Mouse (Mus musculus) embryonic facial prominence, embryonic 14.5 days (tissue): ENCODE measurements around the gene D030056L22Rik. TPM values are rescaled to one million over a fixed set of nuclear protein-coding genes. Genes with fewer than 3 reads are reported as not detected.
A peak's percentile ranks its signal among the peaks of the same experiment; 100 is the strongest.
"Not testable (repeated sequence)": the region's sequence is repeated elsewhere in the genome, so short reads cannot be mapped to it uniquely, and the experiment has no call there.

Experiments
- ATAC-seq: fragments of 200-750 bp; cut with Nextera tagmentation; 2 replicates; pipeline ENCODE4 v1.8.0; 2017; ENCODE audit warnings: low read depth, moderate number of reproducible peaks, moderate TSS enrichment
- DNase-seq: peaks from one replicate; pipeline ENCODE4 v3.0.0-alpha.2; 2015; ENCODE audit warnings: low spot score
- H3K27ac ChIP-seq: fragments of 300-500 bp; sonication (generic); replicated peaks from 2 replicates; pipeline ENCODE4 v1.5.1; 2014; ENCODE audit warnings: low read depth, mild to moderate bottlenecking, low read length, moderate library complexity
- H3K27me3 ChIP-seq: fragments of 300-500 bp; sonication (generic); replicated peaks from 2 replicates; pipeline ENCODE4 v1.6.1; 2014; ENCODE audit warnings: low read length; ENCODE audit not compliant: control insufficient read depth, insufficient read depth
- H3K36me3 ChIP-seq: fragments of 300-500 bp; sonication (generic); 2 replicates; pipeline ENCODE4 v1.6.1; 2014; ENCODE audit warnings: low read length, mixed read lengths; ENCODE audit not compliant: control insufficient read depth, insufficient read depth
- H3K4me1 ChIP-seq: fragments of 300-500 bp; sonication (generic); 2 replicates; pipeline ENCODE4 v1.6.1; 2014; ENCODE audit warnings: antibody characterized with exemption, low read length; ENCODE audit not compliant: control insufficient read depth, insufficient read depth
- H3K4me2 ChIP-seq: fragments of 300-500 bp; sonication (generic); 2 replicates; pipeline ENCODE4 v1.6.1; 2014; ENCODE audit warnings: low read depth, mild to moderate bottlenecking, low read length, moderate library complexity, mixed read lengths
- H3K4me3 ChIP-seq: fragments of 300-500 bp; sonication (generic); 2 replicates; pipeline ENCODE4 v1.5.1; 2014; ENCODE audit warnings: low read depth, mild to moderate bottlenecking, low read length
- H3K9ac ChIP-seq: fragments of 300-500 bp; sonication (generic); 2 replicates; pipeline ENCODE4 v1.6.1; 2014; ENCODE audit warnings: low read depth, mild to moderate bottlenecking, low read length, moderate library complexity, mixed read lengths
- H3K9me3 ChIP-seq: fragments of 300-500 bp; sonication (generic); 2 replicates; pipeline ENCODE4 v1.6.1; 2016; ENCODE audit warnings: low read length; ENCODE audit not compliant: control insufficient read depth
- WGBS: fragments of 180-500 bp; shearing (Covaris S2); extraction: QIAGEN DNeasy Blood & Tissue Kit; methylation state at CpG from one replicate; pipeline ENCODE4 v1.1.7; 2014; 5-methylcytosine and 5-hydroxymethylcytosine counted together
- polyA plus RNA-seq: library from polyadenylated mRNA; unstranded; fragments of >200 nt; fragmentation: Nextera tagmentation; extraction: Ambion mirVana; gene quantifications from 2 replicates; pipeline ENCODE4 v1.2.1, GENCODE M21; 2014

The D030056L22Rik gene
- polyA plus RNA-seq, 1 experiment from 2014 or later: 29.0 TPM

GRCm38 (mm10) chr19:18713357-18713756 lies 364 bp downstream of the D030056L22Rik start:
- not testable (repeated sequence) for H3K4me1 ChIP-seq, H3K9me3 ChIP-seq, H3K27me3 ChIP-seq, H3K36me3 ChIP-seq
- peak; percentile 60 for ATAC-seq
- Histone ChIP-seq H3K9ac (peak overlapping the region; percentile 89), H3K4me2 (peak overlapping the region; percentile 89), H3K27ac (peak overlapping the region; percentile 94), H3K4me3 (peak overlapping the region; percentile 88)
- DNase-seq: peak; percentile 23
- WGBS: 0% methylated on average over 9 of the region's 46 CpGs

DNA sequence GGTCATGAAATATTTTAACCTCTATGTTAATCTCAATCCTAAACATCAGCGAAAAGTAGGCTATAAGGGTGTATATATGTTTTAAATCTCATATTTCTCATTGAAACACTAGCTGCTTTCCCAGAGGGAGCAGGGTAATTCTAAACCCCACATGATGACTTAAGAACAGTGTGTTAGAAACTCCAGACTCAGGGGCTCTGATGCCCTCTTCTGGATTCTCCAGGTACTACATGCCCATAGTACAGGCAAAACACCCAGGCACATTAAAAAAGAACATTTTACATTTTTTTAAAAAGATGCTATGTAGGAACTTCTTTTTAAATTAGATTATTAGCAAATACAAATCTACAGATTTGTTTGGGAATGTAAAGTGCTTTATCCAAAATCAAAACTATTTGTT lies 3.4 kb downstream of the D030056L22Rik start:
- H3K4me2 ChIP-seq: no peak overlapping the region
- ATAC-seq (no peak), DNase-seq (peak; percentile 83)
- no peak overlapping the region for H3K27ac ChIP-seq
- peaks cover 19% of the 10 kb centered on the region; the same call in 1 of the 2 replicates for H3K36me3 ChIP-seq
- H3K4me3 ChIP-seq: no peak overlapping the region
- peaks cover 9% of the 10 kb centered on the region for H3K4me1 ChIP-seq
- H3K27me3 ChIP-seq: no peaks in the 10 kb centered on the region
- no peaks in the 10 kb centered on the region for H3K9me3 ChIP-seq
- no peak overlapping the region for H3K9ac ChIP-seq
- 11% methylated on average over 1 of the region's 1 CpGs for WGBS

- no peaks in the 10 kb centered on the region for H3K9me3 ChIP-seq
- no peak overlapping the region for H3K4me2 ChIP-seq
- H3K27me3 ChIP-seq: no peaks in the 10 kb centered on the region
- ATAC-seq: no peak
- no peak overlapping the region for H3K9ac ChIP-seq
- no peak for DNase-seq
- WGBS: 87% methylated on average over 3 of the region's 3 CpGs
- peaks cover 19% of the 10 kb centered on the region; the same call in 1 of the 2 replicates for H3K36me3 ChIP-seq
- H3K4me3 ChIP-seq: no peak overlapping the region
- H3K4me1 ChIP-seq: no peaks in the 10 kb centered on the region
- no peak overlapping the region for H3K27ac ChIP-seq
These were observed 7.3 kb downstream of the D030056L22Rik start for GRCm38 (mm10) chr19:18720337-18720736.

- H3K36me3 ChIP-seq: no peaks in the 10 kb centered on the region
- 83% methylated on average over 2 of the region's 2 CpGs for WGBS
- H3K4me1 ChIP-seq: no peaks in the 10 kb centered on the region
- DNase-seq (no peak), ATAC-seq (no peak)
- H3K27me3 ChIP-seq: no peaks in the 10 kb centered on the region
- H3K9ac ChIP-seq: no peak overlapping the region
- H3K9me3 ChIP-seq: no peaks in the 10 kb centered on the region
- no peak overlapping the region for H3K4me2 ChIP-seq
- no peak overlapping the region for H3K4me3 ChIP-seq
- no peak overlapping the region for H3K27ac ChIP-seq
These were observed 12.2 kb downstream of the D030056L22Rik start for GRCm38 (mm10) chr19:18725186-18725585.

- Histone ChIP-seq H3K27me3 (no peaks in the 10 kb centered on the region), H3K27ac (no peak overlapping the region), H3K4me1 (no peaks in the 10 kb centered on the region), H3K36me3 (no peaks in the 10 kb centered on the region), H3K9ac (no peak overlapping the region), H3K9me3 (no peaks in the 10 kb centered on the region), H3K4me3 (no peak overlapping the region), H3K4me2 (no peak overlapping the region)
- no peak for DNase-seq
- WGBS: 80% methylated on average over 7 of the region's 7 CpGs
- no peak for ATAC-seq
These were observed 17.3 kb downstream of the D030056L22Rik start for GRCm38 (mm10) chr19:18730255-18730654.

- 37% methylated on average over 7 of the region's 7 CpGs for WGBS
- Histone ChIP-seq H3K36me3 (no peaks in the 10 kb centered on the region), H3K4me3 (no peak overlapping the region), H3K4me1 (no peaks in the 10 kb centered on the region), H3K4me2 (no peak overlapping the region), H3K27ac (no peak overlapping the region), H3K9ac (no peak overlapping the region), H3K27me3 (no peaks in the 10 kb centered on the region), H3K9me3 (no peaks in the 10 kb centered on the region)
- ATAC-seq (no peak), DNase-seq (no peak)
These were observed 18.1 kb downstream of the D030056L22Rik start for GRCm38 (mm10) chr19:18731077-18731476.

- Histone ChIP-seq H3K9me3 (no peaks in the 10 kb centered on the region), H3K4me2 (no peak overlapping the region), H3K4me3 (no peak overlapping the region), H3K9ac (no peak overlapping the region), H3K27me3 (no peaks in the 10 kb centered on the region), H3K27ac (no peak overlapping the region), H3K4me1 (no peaks in the 10 kb centered on the region), H3K36me3 (no peaks in the 10 kb centered on the region)
- ATAC-seq (no peak), DNase-seq (no peak)
- WGBS: 92% methylated on average over 4 of the region's 4 CpGs
These were observed 22.9 kb downstream of the D030056L22Rik start for GRCm38 (mm10) chr19:18735901-18736300.

GRCm38 (mm10) chr19:18739146-18739545 lies 26.2 kb downstream of the D030056L22Rik start:
- H3K36me3 ChIP-seq: no peaks in the 10 kb centered on the region
- H3K9me3 ChIP-seq: no peaks in the 10 kb centered on the region
- no peaks in the 10 kb centered on the region for H3K27me3 ChIP-seq
- H3K27ac ChIP-seq: no peak overlapping the region
- DNase-seq (no peak), ATAC-seq (no peak)
- H3K4me2 ChIP-seq: no peak overlapping the region
- WGBS: 87% methylated on average over 7 of the region's 7 CpGs
- no peak overlapping the region for H3K4me3 ChIP-seq
- no peaks in the 10 kb centered on the region for H3K4me1 ChIP-seq
- H3K9ac ChIP-seq: no peak overlapping the region

DNA sequence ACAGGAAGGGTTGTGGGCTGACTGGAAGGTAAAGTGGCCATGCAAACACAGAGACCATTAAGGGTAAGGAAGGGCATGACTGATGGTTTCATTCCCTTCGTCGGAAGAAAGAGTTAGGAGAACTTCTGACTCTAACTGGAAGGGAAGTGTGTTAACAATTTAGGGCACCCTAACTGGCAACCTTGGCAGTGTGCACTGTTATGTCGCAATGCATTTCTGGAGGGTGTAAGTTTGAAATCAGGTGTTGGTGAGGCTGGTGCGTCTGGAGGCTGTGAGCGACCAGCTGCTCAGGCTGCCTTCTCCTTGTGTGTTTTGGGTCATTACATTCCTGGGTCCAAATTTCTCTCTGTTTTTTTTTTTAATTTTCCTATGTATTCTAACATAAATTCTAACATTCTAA lies 31.0 kb downstream of the D030056L22Rik start:
- 66% methylated on average over 5 of the region's 5 CpGs for whole genome bisulfite sequencing
- Histone ChIP-seq H3K4me1 (no peaks in the 10 kb centered on the region), H3K4me3 (no peak overlapping the region), H3K9ac (no peak overlapping the region), H3K27ac (no peak overlapping the region), H3K4me2 (no peak overlapping the region), H3K9me3 (no peaks in the 10 kb centered on the region), H3K27me3 (no peaks in the 10 kb centered on the region), H3K36me3 (no peaks in the 10 kb centered on the region)
- no peak for ATAC-seq
- DNase-seq: no peak
